Mouse (Mus musculus): ENCODE data around the gene Tab1.

- TF ChIP-seq GATA1 (IDR thresholded peaks at IDR 0.05; ENCODE audit: low read length) (no peak), TAL1 (IDR thresholded peaks at IDR 0.05; ENCODE audit: low read length) (no peak)
These were observed 41.1 kb downstream of the Tab1 start for GRCm38 (mm10) chr15:80173781-80174597.
